Mouse (Mus musculus) kidney, adult 2 months (tissue): Measurements from ENCODE around the gene Odf2.

Experiments
- CTCF ChIP-seq: fragments of 200-500 bp; conservative IDR thresholded peaks from 2 replicates; pipeline ENCODE4 v1.5.1; 2011; ENCODE audit warnings: low read depth, mild to moderate bottlenecking, control low read depth, low read length, moderate library complexity, mixed read lengths; ENCODE audit not compliant: insufficient read depth, insufficient read length
- POLR2A ChIP-seq: fragments of 200-500 bp; IDR thresholded peaks from one replicate; pipeline ENCODE4 v1.6.1; 2011; ENCODE audit warnings: low read depth, low read length, control low read depth

- TF ChIP-seq CTCF: no peak
- no peak for TF ChIP-seq POLR2A
Measured at GRCm38 (mm10) chr2:29849841-29850480, 39.1 kb upstream of the Odf2 start.
